Mouse (Mus musculus) liver, embryonic 13.5 days (tissue): ENCODE measurements around the gene Synj2. TPM values are rescaled to one million over a fixed set of nuclear protein-coding genes. Genes with fewer than 3 reads are reported as not detected.

Experiments used
- polyA plus RNA-seq: library from polyadenylated mRNA; unstranded; fragments of >200 nt; fragmentation: Nextera tagmentation; extraction: Ambion mirVana; gene quantifications from 2 replicates; pipeline ENCODE4 v1.2.1, GENCODE M21; 2015

Synj2 gene
- polyA plus RNA-seq, 1 experiment from 2014 or later = 1.3 TPM

Other genes with a start within 250 kb of the Synj2 start
- gene Snx9, start 100.0 kb upstream of the Synj2 start, polyA plus RNA-seq = 12.2 and 14.1 TPM in 2 replicates
- gene Serac1, start 138.5 kb downstream of the Synj2 start, polyA plus RNA-seq = 1.4 and 1.6 TPM in 2 replicates
- gene Gtf2h5, start 138.5 kb downstream of the Synj2 start, polyA plus RNA-seq = 106 and 111 TPM in 2 replicates
- 39.3 and 40.1 TPM in 2 replicates for gene Tulp4, start 165.2 kb downstream of the Synj2 start, polyA plus RNA-seq